Mouse (Mus musculus): Measurements from ENCODE around the gene Rom1. TPM values are rescaled to one million over a fixed set of nuclear protein-coding genes. Genes with fewer than 3 reads are reported as not detected.
"Not testable (repeated sequence)": the region's sequence is repeated elsewhere in the genome, so short reads cannot be mapped to it uniquely, and the experiment has no call there.

Rom1 gene
- polyA plus RNA-seq (2015; fragmentation: Nextera tagmentation; extraction: Ambion mirVana): 2.7 and 2.8 TPM in 2 replicates

- Histone ChIP-seq H3K4me1 (replicated peaks) (peaks cover 51% of the 10 kb centered on the region), H3K4me3 (replicated peaks) (peak within 1 kb of the TSS; percentile 79), H3K36me3 (peaks cover 59% of the 10 kb centered on the region), H3K4me2 (peak within 1 kb of the TSS; percentile 85), H3K9me3 (replicated peaks) (no peaks in the 10 kb centered on the region), H3K27me3 (no peaks in the 10 kb centered on the region), H3K27ac (peak within 1 kb of the TSS; percentile 90), H3K9ac (peak within 1 kb of the TSS; percentile 81)
- DNase-seq (peak; percentile 80), ATAC-seq (ENCODE audit: low read depth) (peak; percentile 78)
- WGBS (ENCODE audit: insufficient replicate concordance): under 1% methylated on average over 70 of the region's 74 CpGs
Observed at GRCm38 (mm10) chr19:8929224-8930088, at the start of gene Rom1, which contains the start of gene Eml3. TSS of gene Rom1 (minus strand) at chr19:8929356. TSS of gene Eml3 (plus strand) at chr19:8929552.

GRCm38 (mm10) chr19:8976535-8976934, 47.4 kb upstream of the Rom1 start:
- no peak overlapping the region for H3K27ac ChIP-seq
- H3K4me2 ChIP-seq: no peak overlapping the region
- H3K27me3 ChIP-seq: no peaks in the 10 kb centered on the region
- ATAC-seq (ENCODE audit: low read depth): no peak
- H3K9me3 ChIP-seq (replicated peaks): no peaks in the 10 kb centered on the region
- DNase-seq: no peak
- peaks cover 25% of the 10 kb centered on the region for H3K4me1 ChIP-seq (replicated peaks)
- 58% methylated on average over 3 of the region's 3 CpGs for WGBS (ENCODE audit: insufficient replicate concordance)
- no peak overlapping the region for H3K4me3 ChIP-seq (replicated peaks)
- no peak overlapping the region for H3K9ac ChIP-seq
- H3K36me3 ChIP-seq: peaks cover 97% of the 10 kb centered on the region

GRCm38 (mm10) chr19:8975491-8975890, 46.3 kb upstream of the Rom1 start:
- WGBS (ENCODE audit: insufficient replicate concordance): 83% methylated on average over 2 of the region's 2 CpGs
- H3K27me3 ChIP-seq: no peaks in the 10 kb centered on the region
- no peak for DNase-seq

GRCm38 (mm10) chr19:8974638-8975037, 45.5 kb upstream of the Rom1 start:
- WGBS (ENCODE audit: insufficient replicate concordance): 80% methylated on average over 1 of the region's 1 CpGs

More at GRCm38 (mm10) chr19:8975491-8975890, 46.3 kb upstream of the Rom1 start:
- H3K9ac ChIP-seq: no peak overlapping the region
- H3K36me3 ChIP-seq: peaks cover 100% of the 10 kb centered on the region
- no peaks in the 10 kb centered on the region for H3K9me3 ChIP-seq (replicated peaks)
- no peak overlapping the region for H3K4me3 ChIP-seq (replicated peaks)
- no peak overlapping the region for H3K4me2 ChIP-seq
- no peak for ATAC-seq (ENCODE audit: low read depth)
- no peak overlapping the region for H3K27ac ChIP-seq
- H3K4me1 ChIP-seq (replicated peaks): peaks cover 21% of the 10 kb centered on the region

GRCm38 (mm10) chr19:8972491-8972890, 43.3 kb upstream of the Rom1 start:
- not testable (repeated sequence) for H3K4me3 ChIP-seq (replicated peaks); H3K27me3 ChIP-seq; ATAC-seq (ENCODE audit: low read depth); DNase-seq; H3K9ac ChIP-seq; H3K9me3 ChIP-seq (replicated peaks); H3K4me2 ChIP-seq; H3K27ac ChIP-seq
- peaks cover 39% of the 10 kb centered on the region for H3K4me1 ChIP-seq (replicated peaks)
- WGBS (ENCODE audit: insufficient replicate concordance): 74% methylated on average over 8 of the region's 8 CpGs
- peaks cover 92% of the 10 kb centered on the region for H3K36me3 ChIP-seq

More at GRCm38 (mm10) chr19:8974638-8975037, 45.5 kb upstream of the Rom1 start:
- no peak overlapping the region for H3K4me2 ChIP-seq
- H3K9me3 ChIP-seq (replicated peaks): no peaks in the 10 kb centered on the region
- no peak overlapping the region for H3K9ac ChIP-seq
- no peak overlapping the region for H3K27ac ChIP-seq
- no peaks in the 10 kb centered on the region for H3K27me3 ChIP-seq
- no peak for ATAC-seq (ENCODE audit: low read depth)
- H3K36me3 ChIP-seq: peaks cover 100% of the 10 kb centered on the region
- no peak for DNase-seq
- H3K4me1 ChIP-seq (replicated peaks): peaks cover 23% of the 10 kb centered on the region
- no peak overlapping the region for H3K4me3 ChIP-seq (replicated peaks)

GRCm38 (mm10) chr19:8967893-8968292, 38.7 kb upstream of the Rom1 start:
- H3K4me1 ChIP-seq (replicated peaks): peaks cover 46% of the 10 kb centered on the region
- ATAC-seq (ENCODE audit: low read depth): no peak
- H3K9ac ChIP-seq: peak overlapping the region; percentile 91
- 0% methylated on average over 9 of the region's 9 CpGs for WGBS (ENCODE audit: insufficient replicate concordance)
- H3K36me3 ChIP-seq: peaks cover 77% of the 10 kb centered on the region
- peak overlapping the region; percentile 85 for H3K4me3 ChIP-seq (replicated peaks)
- H3K9me3 ChIP-seq (replicated peaks): no peaks in the 10 kb centered on the region
- no peak for DNase-seq
- no peaks in the 10 kb centered on the region for H3K27me3 ChIP-seq
- peak overlapping the region; percentile 94 for H3K4me2 ChIP-seq
- H3K27ac ChIP-seq: peak overlapping the region; percentile 86

- ATAC-seq (ENCODE audit: low read depth) (no peak), DNase-seq (no peak)
- Histone ChIP-seq H3K27ac (peak overlapping the region; percentile 86), H3K36me3 (peaks cover 77% of the 10 kb centered on the region), H3K4me2 (peak overlapping the region; percentile 94), H3K9me3 (replicated peaks) (no peaks in the 10 kb centered on the region), H3K4me3 (replicated peaks) (peak overlapping the region; percentile 85), H3K27me3 (no peaks in the 10 kb centered on the region), H3K4me1 (replicated peaks) (peaks cover 46% of the 10 kb centered on the region), H3K9ac (peak overlapping the region; percentile 91)
- under 1% methylated on average over 8 of the region's 8 CpGs for WGBS (ENCODE audit: insufficient replicate concordance)
Observed at GRCm38 (mm10) chr19:8967373-8967743, 38.2 kb upstream of the Rom1 start.

GRCm38 (mm10) chr19:8966590-8967372, 37.6 kb upstream of the Rom1 start, which contains the start of gene Eef1g:
TSS of gene Eef1g (plus strand) at chr19:8967041.
- peaks cover 77% of the 10 kb centered on the region for H3K36me3 ChIP-seq
- WGBS (ENCODE audit: insufficient replicate concordance): under 1% methylated on average over 52 of the region's 52 CpGs

GRCm38 (mm10) chr19:8966198-8966589, 37.0 kb upstream of the Rom1 start:
- peaks cover 77% of the 10 kb centered on the region for H3K36me3 ChIP-seq
- H3K4me3 ChIP-seq (replicated peaks): peak overlapping the region; percentile 67
- WGBS (ENCODE audit: insufficient replicate concordance): 36% methylated on average over 5 of the region's 5 CpGs
- peak overlapping the region; percentile 71 for H3K4me2 ChIP-seq
- peak overlapping the region; percentile 75 for H3K9ac ChIP-seq
- ATAC-seq (ENCODE audit: low read depth) (no peak), DNase-seq (no peak)
- peaks cover 39% of the 10 kb centered on the region for H3K4me1 ChIP-seq (replicated peaks)
- no peaks in the 10 kb centered on the region for H3K27me3 ChIP-seq
- H3K9me3 ChIP-seq (replicated peaks): no peaks in the 10 kb centered on the region
- H3K27ac ChIP-seq: peak overlapping the region; percentile 87

More at GRCm38 (mm10) chr19:8966590-8967372, 37.6 kb upstream of the Rom1 start, which contains the start of gene Eef1g:
- peak within 1 kb of the TSS; percentile 85 for H3K4me3 ChIP-seq (replicated peaks)
- no peaks in the 10 kb centered on the region for H3K9me3 ChIP-seq (replicated peaks)
- peak; percentile 99 for DNase-seq
- ATAC-seq (ENCODE audit: low read depth): peak; percentile 98
- no peaks in the 10 kb centered on the region for H3K27me3 ChIP-seq
- H3K4me2 ChIP-seq: peak within 1 kb of the TSS; percentile 94
- peak within 1 kb of the TSS; percentile 87 for H3K27ac ChIP-seq
- H3K9ac ChIP-seq: peak within 1 kb of the TSS; percentile 91
- H3K4me1 ChIP-seq (replicated peaks): peaks cover 42% of the 10 kb centered on the region

GRCm38 (mm10) chr19:8965771-8966170, 36.6 kb upstream of the Rom1 start:
- 74% methylated on average over 8 of the region's 8 CpGs for WGBS (ENCODE audit: insufficient replicate concordance)
- Histone ChIP-seq H3K27ac (peak overlapping the region; percentile 87), H3K9ac (peak overlapping the region; percentile 75), H3K27me3 (no peaks in the 10 kb centered on the region), H3K36me3 (peaks cover 77% of the 10 kb centered on the region), H3K4me3 (replicated peaks) (peak overlapping the region; percentile 67), H3K4me1 (replicated peaks) (peaks cover 38% of the 10 kb centered on the region), H3K4me2 (peak overlapping the region; percentile 71), H3K9me3 (replicated peaks) (no peaks in the 10 kb centered on the region)
- DNase-seq: no peak
- ATAC-seq (ENCODE audit: low read depth): no peak

- Histone ChIP-seq H3K4me1 (replicated peaks) (peaks cover 38% of the 10 kb centered on the region), H3K9ac (0 out of 2 replicates have a peak overlapping the region, but pooled peaks have one; percentile 22), H3K27me3 (no peaks in the 10 kb centered on the region), H3K4me2 (0 out of 2 replicates have a peak overlapping the region, but pooled peaks have one; percentile 71), H3K9me3 (replicated peaks) (no peaks in the 10 kb centered on the region), H3K27ac (peak overlapping the region; percentile 4; the same call in 1 of the 2 replicates), H3K4me3 (replicated peaks) (no peak overlapping the region), H3K36me3 (peaks cover 77% of the 10 kb centered on the region)
- DNase-seq (no peak), ATAC-seq (ENCODE audit: low read depth) (no peak)
- WGBS (ENCODE audit: insufficient replicate concordance): 88% methylated on average over 11 of the region's 11 CpGs
Observed at GRCm38 (mm10) chr19:8965075-8965474, 35.9 kb upstream of the Rom1 start.
